Mouse (Mus musculus) forebrain, embryonic 14.5 days (tissue): ENCODE data around the gene Cilp. TPM values are rescaled to one million over a fixed set of nuclear protein-coding genes. Genes with fewer than 3 reads are reported as not detected.

Experiments used
- ATAC-seq: fragments of 200-750 bp; cut with Nextera tagmentation; 2 replicates; pipeline ENCODE4 v1.8.0; 2017; ENCODE audit warnings: mild to moderate bottlenecking, moderate library complexity
- DNase-seq: peaks from one replicate; pipeline ENCODE4 v3.0.0-alpha.2; 2015; ENCODE audit warnings: low spot score
- H3K27ac ChIP-seq: fragments of 300-500 bp; sonication (generic); 2 replicates; pipeline ENCODE4 v1.5.1; 2014; ENCODE audit warnings: low read depth, mild to moderate bottlenecking, control low read depth, low read length, moderate library complexity
- H3K27me3 ChIP-seq: fragments of 300-500 bp; sonication (generic); replicated peaks from 2 replicates; pipeline ENCODE4 v1.6.1; 2014; ENCODE audit warnings: low read length, control low read depth, mixed read lengths; ENCODE audit not compliant: control insufficient read depth, insufficient read depth
- H3K36me3 ChIP-seq: fragments of 300-500 bp; sonication (generic); 2 replicates; pipeline ENCODE4 v1.6.1; 2014; ENCODE audit warnings: low read length, control low read depth; ENCODE audit not compliant: control insufficient read depth, insufficient read depth
- H3K4me1 ChIP-seq: fragments of 300-500 bp; sonication (generic); 2 replicates; pipeline ENCODE4 v1.6.1; 2014; ENCODE audit warnings: antibody characterized with exemption, low read length, control low read depth; ENCODE audit not compliant: control insufficient read depth, insufficient read depth
- H3K4me2 ChIP-seq: fragments of 300-500 bp; sonication (generic); 2 replicates; pipeline ENCODE4 v1.6.1; 2014; ENCODE audit warnings: mild to moderate bottlenecking, control low read depth, low read length
- H3K4me3 ChIP-seq: fragments of 300-500 bp; sonication (generic); 2 replicates; pipeline ENCODE4 v1.5.1; 2014; ENCODE audit warnings: low read depth, low read length, control low read depth
- H3K9ac ChIP-seq: fragments of 300-500 bp; sonication (generic); 2 replicates; pipeline ENCODE4 v1.6.1; 2014; ENCODE audit warnings: mild to moderate bottlenecking, low read length, control low read depth, moderate library complexity
- H3K9me3 ChIP-seq: fragments of 300-500 bp; sonication (generic); replicated peaks from 2 replicates; pipeline ENCODE4 v1.6.1; 2016; ENCODE audit warnings: low read length, control low read depth, mixed read lengths; ENCODE audit not compliant: control insufficient read depth
- WGBS: fragments of 180-500 bp; shearing (Covaris S2); extraction: QIAGEN DNeasy Blood & Tissue Kit; methylation state at CpG from one replicate; pipeline ENCODE4 v1.1.7; 2014; 5-methylcytosine and 5-hydroxymethylcytosine counted together
- polyA plus RNA-seq: library from polyadenylated mRNA; unstranded; fragments of >200 nt; fragmentation: Nextera tagmentation; extraction: Ambion mirVana; gene quantifications from 2 replicates; pipeline ENCODE4 v1.2.1, GENCODE M21; 2014

Cilp gene
- polyA plus RNA-seq, 1 experiment from 2014 or later = 0.30 TPM

DNA sequence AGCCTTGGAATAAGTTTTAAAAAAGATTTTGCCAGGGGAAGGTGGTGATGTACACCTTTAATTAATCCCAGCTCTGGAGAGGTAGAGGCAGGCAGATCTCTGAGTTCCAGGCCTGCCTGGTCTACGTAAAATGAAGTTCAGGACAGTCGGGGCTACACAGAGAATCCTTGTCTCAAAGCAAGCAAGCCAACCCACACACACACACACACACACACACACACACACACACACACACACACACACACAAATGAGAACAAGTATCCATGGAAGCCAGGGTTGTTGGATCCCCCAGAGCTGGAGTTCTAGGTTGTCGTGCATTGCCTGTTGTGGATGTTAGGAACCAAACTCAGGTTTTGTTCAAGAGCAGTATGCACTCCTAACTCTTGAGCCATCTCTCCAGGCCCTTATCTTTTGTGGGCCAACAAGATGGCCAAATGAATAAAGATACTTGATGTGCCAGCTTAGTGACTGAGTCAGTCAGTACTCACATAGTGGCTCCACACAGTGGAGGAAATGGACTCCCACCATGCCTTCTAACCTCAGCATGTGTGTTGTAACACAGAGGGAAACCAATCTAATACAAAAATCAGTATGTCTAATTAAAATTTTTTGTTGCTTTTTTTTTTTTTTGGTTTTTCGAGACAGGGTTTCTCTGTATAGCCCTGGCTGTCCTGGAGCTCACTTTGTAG is 47.8 kb downstream of the Cilp start:
- Histone ChIP-seq H3K9ac (no peak overlapping the region), H3K27ac (no peak overlapping the region), H3K4me1 (no peaks in the 10 kb centered on the region), H3K9me3 (no peaks in the 10 kb centered on the region), H3K36me3 (peaks cover 52% of the 10 kb centered on the region), H3K27me3 (no peaks in the 10 kb centered on the region), H3K4me2 (no peak overlapping the region), H3K4me3 (no peak overlapping the region)
- 98% methylated on average over 4 of the region's 4 CpGs for WGBS
- no peak for DNase-seq
- no peak for ATAC-seq

DNA sequence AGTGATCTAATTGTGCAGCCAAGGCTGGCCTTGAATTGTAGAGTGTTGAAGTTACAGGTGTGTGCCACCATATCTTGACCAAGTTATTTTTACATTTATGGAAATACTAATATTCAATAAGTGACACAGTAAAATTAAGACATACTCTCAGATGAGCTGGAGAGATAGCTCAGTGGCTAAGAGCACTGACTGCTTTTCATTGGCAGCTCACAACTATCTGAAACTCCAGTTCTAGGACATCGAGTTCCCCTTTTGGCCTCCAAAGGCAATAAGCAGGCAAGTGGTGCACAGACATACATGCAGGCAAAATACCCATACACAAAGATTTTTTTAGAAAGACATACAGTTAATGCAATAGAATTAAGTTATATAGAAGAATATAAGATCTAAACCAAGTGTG is 48.9 kb downstream of the Cilp start:
- Histone ChIP-seq H3K27me3 (no peaks in the 10 kb centered on the region), H3K4me2 (no peak overlapping the region), H3K4me3 (no peak overlapping the region), H3K9me3 (no peaks in the 10 kb centered on the region), H3K36me3 (peaks cover 50% of the 10 kb centered on the region), H3K4me1 (no peaks in the 10 kb centered on the region), H3K27ac (no peak overlapping the region), H3K9ac (no peak overlapping the region)
- DNase-seq (no peak), ATAC-seq (no peak)
- WGBS = 88% methylated on average over 1 of the region's 1 CpGs

DNA sequence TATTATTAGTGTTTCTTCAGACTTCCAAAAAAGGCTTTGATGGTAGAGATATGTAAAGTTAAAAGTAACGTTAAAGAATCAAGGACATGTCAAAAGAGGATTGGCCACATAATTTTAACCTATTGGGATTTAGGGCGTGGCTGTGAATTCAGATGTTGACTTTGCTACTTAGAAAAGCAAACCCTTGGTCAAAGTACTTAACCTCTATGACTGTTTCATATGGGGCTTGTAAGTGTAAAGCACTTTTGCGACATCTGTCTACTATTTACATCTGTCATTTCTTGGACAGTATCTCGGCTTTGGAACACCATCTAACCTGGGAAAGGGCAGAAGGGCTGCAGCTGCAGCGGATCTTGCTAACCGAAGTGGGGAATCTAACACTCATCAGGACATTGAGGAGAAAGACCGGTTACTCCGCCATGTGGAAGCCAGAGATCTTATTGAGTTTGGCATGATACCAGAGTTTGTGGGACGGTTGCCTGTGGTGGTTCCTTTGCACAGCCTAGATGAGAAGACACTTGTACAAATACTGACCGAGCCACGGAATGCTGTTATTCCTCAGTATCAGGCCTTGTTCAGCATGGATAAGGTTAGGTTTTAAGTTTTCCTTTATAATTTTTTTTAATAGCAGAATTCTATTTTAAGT is 57.4 kb downstream of the Cilp start:
- H3K27me3 ChIP-seq = no peaks in the 10 kb centered on the region
- H3K4me1 ChIP-seq = no peaks in the 10 kb centered on the region
- 93% methylated on average over 11 of the region's 11 CpGs for WGBS
- H3K36me3 ChIP-seq = peaks cover 79% of the 10 kb centered on the region
- ATAC-seq (no peak), DNase-seq (no peak)
- no peak overlapping the region for H3K4me3 ChIP-seq
- H3K4me2 ChIP-seq = no peak overlapping the region
- H3K27ac ChIP-seq = no peak overlapping the region
- H3K9ac ChIP-seq = no peak overlapping the region
- no peaks in the 10 kb centered on the region for H3K9me3 ChIP-seq

DNA sequence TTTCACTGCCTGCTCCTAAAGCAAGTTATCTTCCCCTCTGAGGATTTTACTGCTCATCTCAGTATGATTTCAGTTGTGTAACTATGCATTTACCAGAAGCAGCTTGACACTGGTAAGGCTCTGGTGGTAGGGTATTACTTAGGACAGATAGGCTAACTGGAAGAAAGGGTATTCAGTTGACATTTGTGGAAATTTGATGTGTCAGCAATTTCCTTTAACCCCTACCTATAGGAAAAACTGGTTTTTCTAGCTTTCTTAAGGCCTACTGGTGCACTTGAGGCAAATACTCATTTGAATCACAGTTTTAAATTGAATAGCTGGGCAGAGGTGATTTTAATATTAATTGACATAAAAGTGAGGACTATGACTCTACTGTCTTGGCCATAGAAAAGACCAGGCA is 61.0 kb downstream of the Cilp start:
- H3K36me3 ChIP-seq = peaks cover 74% of the 10 kb centered on the region
- no peaks in the 10 kb centered on the region for H3K27me3 ChIP-seq
- H3K4me2 ChIP-seq = no peak overlapping the region
- H3K27ac ChIP-seq = no peak overlapping the region
- H3K4me3 ChIP-seq = no peak overlapping the region
- no peaks in the 10 kb centered on the region for H3K4me1 ChIP-seq
- no peak overlapping the region for H3K9ac ChIP-seq
- ATAC-seq = no peak
- no peaks in the 10 kb centered on the region for H3K9me3 ChIP-seq
- DNase-seq = no peak

GRCm38 (mm10) chr9:65327371-65327770 is 62.4 kb downstream of the Cilp start:
- no peak overlapping the region for H3K4me3 ChIP-seq
- no peak overlapping the region for H3K9ac ChIP-seq
- 92% methylated on average over 2 of the region's 2 CpGs for WGBS
- H3K27me3 ChIP-seq = no peaks in the 10 kb centered on the region
- no peaks in the 10 kb centered on the region for H3K9me3 ChIP-seq
- DNase-seq = no peak
- H3K4me2 ChIP-seq = no peak overlapping the region
- peaks cover 65% of the 10 kb centered on the region for H3K36me3 ChIP-seq
- H3K27ac ChIP-seq = no peak overlapping the region
- ATAC-seq = no peak
- H3K4me1 ChIP-seq = no peaks in the 10 kb centered on the region

Other genes with a start within 250 kb of the Cilp start
- gene Hacd3, start 243.5 kb upstream of the Cilp start, polyA plus RNA-seq = 67.4 and 86.3 TPM in 2 replicates
- 36.3 and 37.3 TPM in 2 replicates for gene Dpp8, start 232.8 kb upstream of the Cilp start, polyA plus RNA-seq
- gene Igdcc4, start 163.7 kb upstream of the Cilp start, polyA plus RNA-seq = 8.9 and 13.4 TPM in 2 replicates
- gene Igdcc3, start 124.0 kb upstream of the Cilp start, polyA plus RNA-seq = 5.1 and 5.8 TPM in 2 replicates
- gene Parp16, start 69.8 kb upstream of the Cilp start, polyA plus RNA-seq = 4.2 and 4.4 TPM in 2 replicates
- gene Clpx, start 29.1 kb downstream of the Cilp start, polyA plus RNA-seq = 42.2 and 47.9 TPM in 2 replicates
- gene Pdcd7, start 80.9 kb downstream of the Cilp start, polyA plus RNA-seq = 8.6 and 9.9 TPM in 2 replicates
- gene Ubap1l, start 95.9 kb downstream of the Cilp start, polyA plus RNA-seq = 0.13 and 0.96 TPM in 2 replicates
- 0.20 and 0.40 TPM in 2 replicates for gene Kbtbd13, start 126.5 kb downstream of the Cilp start, polyA plus RNA-seq
- 6.3 and 6.7 TPM in 2 replicates for gene Rasl12, start 133.3 kb downstream of the Cilp start, polyA plus RNA-seq
- gene Slc51b, start 157.8 kb downstream of the Cilp start, polyA plus RNA-seq = not detected in 2 replicates
- 20.8 and 24.1 TPM in 2 replicates for gene Mtfmt, start 170.6 kb downstream of the Cilp start, polyA plus RNA-seq
- gene Spg21, start 195.8 kb downstream of the Cilp start, polyA plus RNA-seq = 163 and 168 TPM in 2 replicates